Mouse (Mus musculus) MEL (cell line): ENCODE measurements around the gene Kdr. TPM values are rescaled to one million over a fixed set of nuclear protein-coding genes. Genes with fewer than 3 reads are reported as not detected.

ENCODE experiments used
- DNase-seq: peaks from one replicate; pipeline ENCODE4 v3.0.0; 2011; ENCODE audit warnings: low read depth, low spot score
- H3K27ac ChIP-seq: 2 replicates; pipeline ENCODE4 v1.5.1; 2012; ENCODE audit warnings: low read depth, mild to moderate bottlenecking, control low read depth, low read length, moderate library complexity; ENCODE audit not compliant: control insufficient read depth
- H3K27me3 ChIP-seq, 2 experiments: fragments of 150-350 bp in 1 of 2; sonication (generic) in 1 of 2; 2 replicates each; pipeline ENCODE4 v1.6.1; 2012; ENCODE audit warnings: low read length in 2 of 2, mild to moderate bottlenecking in 2 of 2, improper control_type of control experiment in 1 of 2, moderate library complexity in 1 of 2; ENCODE audit not compliant: insufficient read depth in 2 of 2, control insufficient read depth in 1 of 2
- H3K36me3 ChIP-seq, 2 experiments: 2 replicates each; pipeline ENCODE4 v1.6.1; 2012 to 2014; ENCODE audit warnings: low read length in 2 of 2, improper control_type of control experiment in 1 of 2, inconsistent platforms in 1 of 2, mild to moderate bottlenecking in 1 of 2; ENCODE audit not compliant: insufficient read depth in 2 of 2, control insufficient read depth in 1 of 2
- H3K4me1 ChIP-seq, 2 experiments: fragments of 150-350 bp in 1 of 2; sonication (generic) in 1 of 2; 2 replicates each; pipeline ENCODE4 v1.6.1; 2012; ENCODE audit warnings: low read length in 2 of 2, improper control_type of control experiment in 1 of 2, mild to moderate bottlenecking in 1 of 2; ENCODE audit not compliant: insufficient read depth in 2 of 2, control insufficient read depth in 1 of 2
- H3K4me3 ChIP-seq, 2 experiments: fragments of 150-350 bp in 1 of 2; sonication (generic) in 1 of 2; 2 replicates each; pipeline ENCODE4 v1.5.1; 2012; ENCODE audit warnings: low read depth in 2 of 2, low read length in 2 of 2, mild to moderate bottlenecking in 2 of 2, moderate library complexity in 2 of 2, control low read depth in 1 of 2, improper control_type of control experiment in 1 of 2; ENCODE audit not compliant: control insufficient read depth in 1 of 2, insufficient read depth in 1 of 2
- H3K79me2 ChIP-seq: 2 replicates; pipeline ENCODE4 v1.6.1; 2012; ENCODE audit warnings: mild to moderate bottlenecking, low read length, moderate library complexity; ENCODE audit not compliant: control insufficient read depth, poor library complexity, insufficient read depth
- H3K9ac ChIP-seq: 2 replicates; pipeline ENCODE4 v1.6.1; 2012; ENCODE audit warnings: low read depth, mild to moderate bottlenecking, control low read depth, low read length, moderate library complexity; ENCODE audit not compliant: control insufficient read depth, poor library complexity, severe bottlenecking
- H3K9me3 ChIP-seq: fragments of 150-350 bp; sonication (generic); replicated peaks from 2 replicates; pipeline ENCODE4 v1.6.1; 2012; ENCODE audit warnings: mild to moderate bottlenecking, low read length, improper control_type of control experiment, moderate library complexity; ENCODE audit not compliant: insufficient read depth
- BHLHE40 ChIP-seq: IDR thresholded peaks from 2 replicates; pipeline ENCODE4 v1.6.1; 2012; ENCODE audit warnings: low read depth, mild to moderate bottlenecking, inconsistent platforms, low read length, improper control_type of control experiment, borderline replicate concordance
- CHD1 ChIP-seq: IDR thresholded peaks from 2 replicates; pipeline ENCODE4 v1.6.1; 2012; ENCODE audit warnings: low read depth, mild to moderate bottlenecking, inconsistent platforms, low read length, improper control_type of control experiment
- CHD2 ChIP-seq: IDR thresholded peaks from 2 replicates; pipeline ENCODE4 v1.6.1; 2011; ENCODE audit warnings: low read length, improper control_type of control experiment
- CTCF ChIP-seq, 3 experiments: IDR thresholded peaks in 2 of 3; conservative IDR thresholded peaks in 1 of 3; 2 replicates each; pipeline ENCODE4 v1.5.1; 2011 to 2012; ENCODE audit warnings: low read length in 3 of 3, low read depth in 2 of 3, mild to moderate bottlenecking in 2 of 3, improper control_type of control experiment in 1 of 3, inconsistent platforms in 1 of 3, mixed read lengths in 1 of 3, moderate library complexity in 1 of 3; ENCODE audit not compliant: control insufficient read depth in 1 of 3, insufficient read depth in 1 of 3, poor library complexity in 1 of 3, severe bottlenecking in 1 of 3
- EP300 ChIP-seq, 2 experiments: IDR thresholded peaks; 2 replicates each; pipeline ENCODE4 v1.6.1; 2011; ENCODE audit warnings: improper control_type of control experiment in 2 of 2, low read length in 2 of 2, low read depth in 1 of 2, mild to moderate bottlenecking in 1 of 2
- GABPA ChIP-seq: IDR thresholded peaks from 2 replicates; pipeline ENCODE4 v1.6.1; 2012; ENCODE audit warnings: low read depth, mild to moderate bottlenecking, inconsistent platforms, low read length, improper control_type of control experiment, moderate library complexity
- GATA1 ChIP-seq: IDR thresholded peaks from 2 replicates; pipeline ENCODE4 v1.6.1; 2011; ENCODE audit warnings: low read depth, low read length, improper control_type of control experiment
- HCFC1 ChIP-seq: IDR thresholded peaks from 2 replicates; pipeline ENCODE4 v1.6.1; 2012; ENCODE audit warnings: low read depth, mild to moderate bottlenecking, inconsistent platforms, low read length, improper control_type of control experiment, moderate library complexity
- JUND ChIP-seq: IDR thresholded peaks from 2 replicates; pipeline ENCODE4 v1.6.1; 2011; ENCODE audit warnings: low read depth, mild to moderate bottlenecking, improper control_type of control experiment, low read length
- KAT2A ChIP-seq: conservative IDR thresholded peaks from 2 replicates; pipeline ENCODE4 v1.6.1; 2012; ENCODE audit warnings: low read depth, low read length, improper control_type of control experiment, inconsistent platforms
- MAFK ChIP-seq: IDR thresholded peaks from 2 replicates; pipeline ENCODE4 v1.6.1; 2011; ENCODE audit warnings: low read depth, mild to moderate bottlenecking, low read length, improper control_type of control experiment, borderline replicate concordance
- MAZ ChIP-seq: IDR thresholded peaks from 2 replicates; pipeline ENCODE4 v1.6.1; 2012; ENCODE audit warnings: low read depth, mild to moderate bottlenecking, inconsistent platforms, low read length, improper control_type of control experiment
- MXI1 ChIP-seq: IDR thresholded peaks from 2 replicates; pipeline ENCODE4 v1.6.1; 2011; ENCODE audit warnings: mild to moderate bottlenecking, low read depth, low read length, improper control_type of control experiment
- NELFE ChIP-seq: IDR thresholded peaks from 2 replicates; pipeline ENCODE4 v1.6.1; 2011; ENCODE audit warnings: low read depth, low read length, improper control_type of control experiment
- NRF1 ChIP-seq: IDR thresholded peaks from 2 replicates; pipeline ENCODE4 v1.6.1; 2014; ENCODE audit warnings: low read depth, mild to moderate bottlenecking, inconsistent platforms, low read length, improper control_type of control experiment, moderate library complexity; ENCODE audit not compliant: poor library complexity, insufficient read depth, severe bottlenecking
- POLR2A ChIP-seq, 2 experiments: IDR thresholded peaks; 2 replicates each; pipeline ENCODE4 v1.6.1; 2011 to 2012; ENCODE audit warnings: low read length in 2 of 2, mild to moderate bottlenecking in 2 of 2, control low read depth in 1 of 2, improper control_type of control experiment in 1 of 2, low read depth in 1 of 2, moderate library complexity in 1 of 2; ENCODE audit not compliant: control insufficient read depth in 1 of 2, insufficient read depth in 1 of 2, poor library complexity in 1 of 2
- RAD21 ChIP-seq: IDR thresholded peaks from 2 replicates; pipeline ENCODE4 v1.6.1; 2011; ENCODE audit warnings: mild to moderate bottlenecking, low read depth, low read length, improper control_type of control experiment
- RCOR1 ChIP-seq: IDR thresholded peaks from 2 replicates; pipeline ENCODE4 v1.6.1; 2012; ENCODE audit warnings: low read depth, mild to moderate bottlenecking, inconsistent platforms, low read length, improper control_type of control experiment
- SMC3 ChIP-seq: IDR thresholded peaks from 2 replicates; pipeline ENCODE4 v1.6.1; 2011; ENCODE audit warnings: low read depth, low read length, improper control_type of control experiment
- TAL1 ChIP-seq: IDR thresholded peaks from 2 replicates; pipeline ENCODE4 v1.6.1; 2012; ENCODE audit warnings: mild to moderate bottlenecking, inconsistent platforms, low read length, moderate library complexity, mixed read lengths
- TBP ChIP-seq: IDR thresholded peaks from 2 replicates; pipeline ENCODE4 v1.8.0; 2011; ENCODE audit warnings: low read depth, low read length, improper control_type of control experiment
- TCF12 ChIP-seq: IDR thresholded peaks from 2 replicates; pipeline ENCODE4 v1.6.1; 2014; ENCODE audit warnings: low read depth, mild to moderate bottlenecking, inconsistent platforms, low read length, improper control_type of control experiment, moderate library complexity
- UBTF ChIP-seq: IDR thresholded peaks from 2 replicates; pipeline ENCODE4 v1.6.1; 2012; ENCODE audit warnings: low read depth, mild to moderate bottlenecking, inconsistent platforms, low read length, improper control_type of control experiment, moderate library complexity, borderline replicate concordance; ENCODE audit not compliant: insufficient read depth
- ZC3H11A ChIP-seq: IDR thresholded peaks from 2 replicates; pipeline ENCODE4 v1.6.1; 2012; ENCODE audit warnings: low read depth, mild to moderate bottlenecking, inconsistent platforms, low read length, improper control_type of control experiment
- ZKSCAN1 ChIP-seq: IDR thresholded peaks from 2 replicates; pipeline ENCODE4 v1.6.1; 2012; ENCODE audit warnings: low read depth, mild to moderate bottlenecking, inconsistent platforms, low read length, improper control_type of control experiment, moderate library complexity
- ZMIZ1 ChIP-seq: IDR thresholded peaks from 2 replicates; pipeline ENCODE4 v1.6.1; 2012; ENCODE audit warnings: low read depth, mild to moderate bottlenecking, inconsistent platforms, low read length, improper control_type of control experiment, moderate library complexity
- ZNF384 ChIP-seq: IDR thresholded peaks from 2 replicates; pipeline ENCODE4 v1.6.1; 2012; ENCODE audit warnings: low read depth, mild to moderate bottlenecking, inconsistent platforms, low read length, improper control_type of control experiment
- polyA plus RNA-seq, 2 experiments: library from polyadenylated mRNA; stranded (reverse) in 1 of 2; unstranded in 1 of 2; fragments of >175 nt in 1 of 2; fragments of >200 nt in 1 of 2; gene quantifications; 2 replicates each; pipeline versions ENCODE4 v1.2.1 to v1.2.4; 2012; ENCODE audit warnings: low replicate concordance in 2 of 2, low read depth in 1 of 2; ENCODE audit not compliant: insufficient read length in 2 of 2, insufficient read depth in 1 of 2, missing spikeins in 1 of 2
- total RNA-seq: library from RNA; depleted of rRNA; stranded (reverse); fragments of 300-350 nt; gene quantifications from 2 replicates; pipeline ENCODE4 v1.2.3, GENCODE M21; 2012

Gene Kdr
- total and polyA plus RNA-seq, 3 experiments = 0.06 TPM; not detected in 2

DNA sequence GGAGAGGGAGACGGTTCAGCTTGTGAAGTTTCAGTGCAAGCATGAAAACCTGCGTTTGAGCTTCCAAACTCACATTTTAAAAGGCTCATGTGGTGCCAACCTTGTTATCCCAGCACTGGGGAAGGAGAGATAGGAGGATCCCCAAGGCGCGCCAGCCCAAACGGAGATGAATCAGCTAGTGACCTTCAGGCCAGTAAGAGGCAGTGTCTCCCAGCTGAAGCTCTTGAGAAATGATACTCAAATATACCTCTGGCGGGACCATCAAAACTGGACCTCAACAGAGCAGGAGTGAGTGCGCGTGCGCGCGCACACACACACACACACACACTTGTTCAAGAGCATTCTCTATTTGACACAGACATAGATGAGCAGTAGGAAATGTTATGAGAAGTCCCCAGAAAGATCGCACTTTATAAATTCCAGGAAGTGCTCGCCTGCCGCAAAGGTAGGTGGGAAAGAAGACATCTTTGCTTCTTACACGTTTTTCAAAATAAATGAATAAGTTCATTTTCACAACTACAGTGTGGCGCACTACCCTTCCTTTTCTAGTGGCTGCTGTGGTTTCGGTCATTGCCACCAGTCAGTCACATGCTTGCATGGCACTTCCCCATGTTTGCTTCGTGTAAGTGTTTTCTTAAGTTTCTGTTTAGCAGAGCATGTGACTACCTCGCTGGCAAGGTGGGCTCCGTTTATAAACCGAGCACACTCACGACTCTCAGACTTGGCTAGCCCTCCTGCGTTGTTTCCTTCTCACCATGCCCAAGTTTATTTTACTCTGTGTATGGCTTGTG lies 2.5 kb upstream of the Kdr start:
- H3K9ac ChIP-seq = no peak overlapping the region
- no peak overlapping the region for H3K4me3 ChIP-seq
- no peak overlapping the region for H3K27ac ChIP-seq
- H3K79me2 ChIP-seq = no peaks in the 10 kb centered on the region
- peaks cover 0 to 2% of the 10 kb centered on the region in 2 experiments; a peak in 2 of 4 replicates for H3K27me3 ChIP-seq
- no peak for DNase-seq
- no peaks in the 10 kb centered on the region for H3K4me1 ChIP-seq
- no peak for TF ChIP-seq ZC3H11A
- no peak for TF ChIP-seq ZKSCAN1
- no peak for TF ChIP-seq TCF12
- TF ChIP-seq MXI1 = no peak
- TF ChIP-seq TBP = no peak
- no peak for TF ChIP-seq ZNF384
- no peak for TF ChIP-seq ZMIZ1
- no peak for TF ChIP-seq MAZ
- no peak for TF ChIP-seq JUND
- no peak for TF ChIP-seq RAD21
- no peak for TF ChIP-seq UBTF
- no peak for TF ChIP-seq GABPA
- TF ChIP-seq NRF1 = no peak
- no peak for TF ChIP-seq SMC3
- TF ChIP-seq RCOR1 = no peak
- TF ChIP-seq CTCF (IDR thresholded peaks at IDR 0.05 in 2 of 3, conservative IDR thresholded peaks at IDR 0.05 in 1 of 3; ENCODE audit: control insufficient read depth in 1 of 3, insufficient read depth in 1 of 3, low read depth in 2 of 3, low read length in 3 of 3, poor library complexity in 1 of 3, severe bottlenecking in 1 of 3) = no peak
- TF ChIP-seq, all 39 proteins: peak for 0
- Histone ChIP-seq H3K36me3 (no peaks in the 10 kb centered on the region), H3K9me3 (no peaks in the 10 kb centered on the region)

DNA sequence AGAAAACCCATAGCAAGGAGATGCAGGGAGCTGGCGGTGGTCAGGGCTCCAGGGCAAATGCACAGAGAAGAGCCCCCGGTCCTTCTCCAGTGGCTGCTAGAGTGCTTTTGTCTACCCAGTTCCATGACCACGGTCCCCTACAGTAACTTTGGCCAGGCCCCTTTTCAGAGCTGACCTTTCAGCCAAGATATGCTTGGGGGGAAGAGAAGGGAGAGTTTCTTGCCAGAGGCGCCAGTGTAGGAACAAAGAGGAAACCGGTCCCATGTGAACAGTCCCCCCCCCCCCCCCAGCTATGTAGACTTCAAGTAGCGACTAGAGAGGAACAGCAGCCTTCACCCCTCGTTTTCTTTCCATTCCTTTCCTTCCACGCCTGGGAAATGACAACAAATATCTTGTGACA lies 850 bp upstream of the Kdr start:
- Histone ChIP-seq H3K9ac (no peak overlapping the region), H3K27ac (no peak overlapping the region), H3K27me3 (peaks cover 5 to 7% of the 10 kb centered on the region in 2 experiments), H3K79me2 (no peaks in the 10 kb centered on the region), H3K4me1 (no peaks in the 10 kb centered on the region), H3K36me3 (no peaks in the 10 kb centered on the region), H3K4me3 (no peak overlapping the region), H3K9me3 (no peaks in the 10 kb centered on the region)
- TF ChIP-seq CHD2 (no peak), MXI1 (no peak), RCOR1 (no peak), CHD1 (no peak), GABPA (no peak), TAL1 (no peak), TBP (no peak), ZC3H11A (no peak), NRF1 (no peak), KAT2A (no peak), GATA1 (no peak), NELFE (no peak), MAZ (no peak), POLR2A (IDR thresholded peaks at IDR 0.05; ENCODE audit: control insufficient read depth in 1 of 2, insufficient read depth in 1 of 2, low read depth in 1 of 2, low read length in 2 of 2, poor library complexity in 1 of 2) (no peak), BHLHE40 (no peak), EP300 (IDR thresholded peaks at IDR 0.05; ENCODE audit: low read depth in 1 of 2, low read length in 2 of 2) (no peak), MAFK (no peak), HCFC1 (no peak), ZKSCAN1 (no peak), CTCF (IDR thresholded peaks at IDR 0.05 in 2 of 3, conservative IDR thresholded peaks at IDR 0.05 in 1 of 3; ENCODE audit: control insufficient read depth in 1 of 3, insufficient read depth in 1 of 3, low read depth in 2 of 3, low read length in 3 of 3, poor library complexity in 1 of 3, severe bottlenecking in 1 of 3) (no peak)
- no peak for DNase-seq
